Mouse (Mus musculus): ENCODE data around the gene Ddx39.
A peak's percentile ranks its signal among the peaks of the same experiment; 100 is the strongest.

The Ddx39 gene

DNA sequence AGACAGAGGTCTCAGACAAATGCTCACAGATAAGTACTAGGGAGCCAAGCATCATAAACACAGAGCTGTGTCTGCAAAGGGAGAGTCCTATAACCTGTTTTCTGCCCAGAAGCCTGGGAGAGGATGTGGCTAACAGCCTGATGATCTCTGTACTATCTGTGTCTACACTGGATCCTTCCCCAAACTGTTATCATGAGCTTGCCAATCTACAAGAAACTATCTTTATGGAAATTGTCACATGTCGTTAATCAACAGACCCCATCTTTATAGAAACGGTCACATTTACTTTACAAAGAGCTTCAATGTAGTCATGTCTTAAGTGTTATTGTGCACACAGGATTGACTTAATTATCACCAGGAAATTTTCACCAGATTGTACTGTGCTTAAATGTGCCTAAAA, 55.7 kb downstream of the Ddx39 start:
- DNase-seq (ENCODE audit: low spot score): no peak

DNA sequence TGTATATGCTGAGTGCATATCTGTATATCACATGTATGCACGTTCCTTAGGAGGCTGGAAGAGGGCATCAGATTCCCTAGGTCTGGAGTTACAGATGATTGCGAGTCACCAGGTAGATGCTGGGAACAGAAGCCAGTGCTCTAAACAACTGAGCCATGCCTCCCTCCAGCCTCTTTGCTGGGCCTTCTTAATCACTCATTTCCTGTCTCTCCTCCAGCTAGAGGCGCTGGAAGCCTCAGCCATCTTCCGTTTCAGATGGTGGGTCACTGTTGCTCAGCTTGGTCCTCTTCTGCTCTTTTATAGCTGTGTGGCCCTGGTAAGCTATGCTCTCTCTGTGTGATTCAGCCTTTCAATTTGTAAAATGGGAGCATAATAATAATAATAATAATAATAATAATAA, 56.8 kb downstream of the Ddx39 start:
- DNase-seq (ENCODE audit: low spot score): no peak

DNA sequence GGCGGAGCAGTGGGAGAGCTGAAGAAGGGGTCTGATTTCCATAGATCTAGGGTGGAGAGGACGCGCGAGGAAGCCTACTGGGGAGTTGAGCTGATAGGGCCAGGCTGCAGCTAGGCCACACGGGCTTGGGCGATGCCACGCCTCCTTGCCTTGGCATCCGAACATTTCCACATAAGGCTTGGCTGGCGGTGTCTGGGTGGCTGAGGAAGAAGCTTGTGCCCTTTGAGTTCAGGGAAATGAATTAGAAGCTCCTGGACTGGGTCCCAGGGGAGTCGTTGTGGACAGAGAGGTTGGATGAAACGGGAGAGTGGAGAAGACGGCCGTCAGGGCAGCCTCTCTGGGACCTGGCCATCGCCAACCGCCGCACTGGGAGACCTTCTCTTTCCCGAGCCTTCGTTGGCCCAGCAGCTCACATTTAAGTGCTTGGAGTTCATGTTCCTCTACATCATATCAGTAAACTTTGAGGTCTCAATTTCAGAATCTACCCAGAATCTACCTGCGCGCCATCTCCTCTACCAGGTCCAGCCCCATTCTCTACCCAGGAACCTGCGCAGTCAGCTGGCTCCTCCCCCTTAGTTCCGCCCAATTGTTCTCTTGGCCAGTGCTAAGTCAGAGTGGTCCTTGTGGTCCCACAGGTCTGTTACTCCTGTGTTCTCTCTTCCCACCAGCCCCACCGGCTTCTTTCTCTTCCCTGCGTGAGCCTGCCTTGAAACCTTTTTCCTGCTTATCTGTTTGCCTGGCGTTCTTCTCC, 57.9 kb downstream of the Ddx39 start:
- peak; percentile 14 for DNase-seq (ENCODE audit: low spot score)

DNA sequence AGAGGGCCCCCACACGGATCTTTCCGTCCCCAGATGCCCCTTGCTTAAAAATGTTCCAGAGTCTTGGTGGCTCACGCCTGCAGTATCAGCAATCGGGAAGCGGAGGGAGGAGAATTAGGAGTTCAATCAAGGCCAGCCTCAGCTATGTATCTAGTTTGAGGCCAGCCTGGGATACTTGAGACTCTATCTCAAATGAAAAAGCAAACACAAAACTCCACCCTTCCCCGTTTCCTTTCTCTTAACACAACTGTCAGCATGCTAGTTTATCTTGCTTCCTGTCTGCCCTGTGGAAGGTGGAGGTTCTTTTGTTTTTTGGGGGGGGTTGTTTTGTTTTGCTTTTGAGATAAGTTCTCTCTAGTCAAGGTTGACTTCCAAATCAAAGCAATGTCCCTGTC, 58.5 kb downstream of the Ddx39 start:
- DNase-seq (ENCODE audit: low spot score): no peak

DNA sequence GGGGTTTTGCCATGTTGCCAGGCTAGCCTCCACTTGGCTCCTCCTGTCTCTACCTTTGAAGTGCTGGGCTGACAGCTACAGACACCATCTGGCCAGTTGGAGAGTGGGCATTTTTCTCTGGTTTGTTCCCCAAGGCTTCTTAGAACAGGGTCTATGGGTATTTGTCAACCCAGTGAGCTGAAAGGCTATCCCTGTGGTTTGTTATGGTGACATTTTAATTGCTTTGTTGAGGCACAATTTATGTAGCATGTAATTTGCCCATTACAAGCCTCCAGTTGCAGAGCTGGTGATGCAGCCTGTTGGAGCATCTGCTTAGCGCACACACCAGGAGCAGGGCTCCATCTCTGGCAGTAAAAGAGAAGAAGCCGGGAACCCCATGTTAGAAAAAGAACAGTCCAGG, 59.2 kb downstream of the Ddx39 start:
- no peak for DNase-seq (ENCODE audit: low spot score)
